ENCODE assay signal across 1 mouse cellular context in genomic region chr2:127328090-127328851, GRCm38 (mm10).
TF ChIP-seq lines count a peak whose summit lies in the region.

No protein-coding gene starts in this region.

TF ChIP-seq in MEL, 35 proteins besides CTCF, POLR2A, EP300 and RAD21 (continued from another document):
- TF ChIP-seq NRF1 (IDR thresholded peaks at IDR 0.05; ENCODE audit: insufficient read depth, low read depth, low read length, poor library complexity, severe bottlenecking) (no peak), ETS1 (IDR thresholded peaks at IDR 0.05; ENCODE audit: low read depth, low read length) (peak; percentile 83), GATA1 (IDR thresholded peaks at IDR 0.05; ENCODE audit: low read depth, low read length) (peak; percentile 51; the same call in 1 of the 2 replicates), ZKSCAN1 (IDR thresholded peaks at IDR 0.05; ENCODE audit: low read depth, low read length) (no peak), TCF12 (IDR thresholded peaks at IDR 0.05; ENCODE audit: low read depth, low read length) (peak; percentile 94), RCOR1 (IDR thresholded peaks at IDR 0.05; ENCODE audit: low read depth, low read length) (peak; percentile 45; the same call in 1 of the 2 replicates), MEF2A (IDR thresholded peaks at IDR 0.05; ENCODE audit: extremely low read depth, insufficient replicate concordance, low read depth, low read length, poor library complexity, severe bottlenecking) (no peak), POLR2AphosphoS2 (IDR thresholded peaks at IDR 0.05; ENCODE audit: low read length) (no peak), SMC3 (IDR thresholded peaks at IDR 0.05; ENCODE audit: low read depth, low read length) (no peak), BHLHE40 (IDR thresholded peaks at IDR 0.05; ENCODE audit: borderline replicate concordance, low read depth, low read length) (no peak), GABPA (IDR thresholded peaks at IDR 0.05; ENCODE audit: low read depth, low read length) (no peak), ZC3H11A (IDR thresholded peaks at IDR 0.05; ENCODE audit: low read depth, low read length) (no peak), TAL1 (IDR thresholded peaks at IDR 0.05; ENCODE audit: low read length) (peak; percentile 82), SIN3A (IDR thresholded peaks at IDR 0.05; ENCODE audit: low read length) (no peak; the same call in 1 of the 2 replicates)
